Mouse (Mus musculus) cerebellum, adult 9-10 months (tissue): ENCODE measurements around the gene Ablim2.

ENCODE experiments used
- DNase-seq: peaks from one replicate; pipeline ENCODE4 v3.0.0; 2022

The Ablim2 gene

GRCm38 (mm10) chr5:35770891-35771663 is 13.4 kb downstream of the Ablim2 start:
- DNase-seq: no peak

- DNase-seq: peak; percentile 60
Measured at GRCm38 (mm10) chr5:35773274-35774136, 15.8 kb downstream of the Ablim2 start.

- no peak for DNase-seq
Measured at GRCm38 (mm10) chr5:35774137-35774424, 16.4 kb downstream of the Ablim2 start.

- no peak for DNase-seq
Measured at GRCm38 (mm10) chr5:35781116-35781515, 23.4 kb downstream of the Ablim2 start.

GRCm38 (mm10) chr5:35782648-35783180 is 25.0 kb downstream of the Ablim2 start:
- no peak for DNase-seq

GRCm38 (mm10) chr5:35785853-35786252 is 28.2 kb downstream of the Ablim2 start:
- DNase-seq: no peak

GRCm38 (mm10) chr5:35787847-35788246 is 30.2 kb downstream of the Ablim2 start:
- DNase-seq: no peak

GRCm38 (mm10) chr5:35788719-35789118 is 31.0 kb downstream of the Ablim2 start:
- no peak for DNase-seq

GRCm38 (mm10) chr5:35789697-35790096 is 32.0 kb downstream of the Ablim2 start:
- DNase-seq: no peak

GRCm38 (mm10) chr5:35790387-35791065 is 32.8 kb downstream of the Ablim2 start:
- no peak for DNase-seq

- DNase-seq: no peak
Measured at GRCm38 (mm10) chr5:35793971-35794370, 36.3 kb downstream of the Ablim2 start.

- no peak for DNase-seq
Measured at GRCm38 (mm10) chr5:35794942-35795341, 37.3 kb downstream of the Ablim2 start.

GRCm38 (mm10) chr5:35795481-35796048 is 37.9 kb downstream of the Ablim2 start:
- DNase-seq: peak; percentile 78

GRCm38 (mm10) chr5:35796136-35796535 is 38.5 kb downstream of the Ablim2 start:
- DNase-seq: no peak

GRCm38 (mm10) chr5:35799090-35799489 is 41.4 kb downstream of the Ablim2 start:
- no peak for DNase-seq

- DNase-seq: peak; percentile 61
Measured at GRCm38 (mm10) chr5:35803416-35803815, 45.7 kb downstream of the Ablim2 start.

- DNase-seq: no peak
Measured at GRCm38 (mm10) chr5:35804685-35805084, 47.0 kb downstream of the Ablim2 start.

GRCm38 (mm10) chr5:35805209-35805608 is 47.5 kb downstream of the Ablim2 start:
- no peak for DNase-seq

GRCm38 (mm10) chr5:35807018-35807417 is 49.3 kb downstream of the Ablim2 start:
- no peak for DNase-seq

- DNase-seq: no peak
Measured at GRCm38 (mm10) chr5:35810526-35810925, 52.8 kb downstream of the Ablim2 start.

- DNase-seq: no peak
Measured at GRCm38 (mm10) chr5:35811639-35812295, 54.1 kb downstream of the Ablim2 start.

- DNase-seq: peak; percentile 63
Measured at GRCm38 (mm10) chr5:35814334-35814941, 56.8 kb downstream of the Ablim2 start.
